8 mouse cellular contexts compared by ENCODE assay signal in the genomic region with DNA sequence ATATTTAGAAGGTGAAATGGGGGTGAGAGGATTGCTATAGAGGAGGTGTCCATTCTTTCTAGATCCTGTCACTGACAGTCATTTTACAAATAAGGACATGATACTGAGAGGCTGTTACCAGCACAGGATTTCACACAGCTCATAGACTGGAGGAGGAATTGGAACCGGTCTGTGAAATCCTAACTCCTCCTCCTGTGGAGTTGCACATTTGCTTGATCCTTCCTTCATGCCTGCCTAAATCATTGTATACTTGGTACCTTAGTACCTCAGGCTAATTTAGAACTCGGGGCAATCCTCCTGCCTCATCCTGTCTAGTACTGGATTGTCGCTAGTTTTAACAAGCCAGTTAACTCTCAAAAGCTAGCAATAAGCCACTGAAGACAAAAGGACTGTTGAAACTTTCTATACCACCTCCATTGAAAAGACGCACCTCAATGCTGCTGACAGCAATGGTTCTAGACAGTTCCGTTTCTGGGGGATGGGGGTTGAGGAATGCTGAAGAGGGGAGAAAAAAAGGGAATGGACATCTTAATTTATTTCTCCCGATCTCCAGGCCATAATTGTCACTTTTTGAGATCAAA. TPM values are rescaled to one million over a fixed set of nuclear protein-coding genes. Genes with fewer than 3 reads are reported as not detected.
A peak's percentile ranks its signal among the peaks of the same experiment; 100 is the strongest.
DNase-seq lines count a peak whose midpoint lies in the region; ATAC-seq and TF ChIP-seq lines count a peak whose summit lies in the region.

No protein-coding gene starts in this region.

- peak overlapping the region; percentile 82 for H3K27ac ChIP-seq in embryonic facial prominence, embryonic 13.5 days
- 0 out of 2 replicates have a peak overlapping the region, but pooled peaks have one; percentile 78 for H3K27ac ChIP-seq in intestine, embryonic 15.5 days
- peak overlapping the region; percentile 93 for H3K27ac ChIP-seq in neural tube, embryonic 13.5 days (replicated peaks)

- peaks cover 29% of the 10 kb centered on the region for H3K27me3 ChIP-seq in embryonic facial prominence, embryonic 13.5 days
- H3K27me3 ChIP-seq in intestine, embryonic 15.5 days (replicated peaks) = peaks cover 23% of the 10 kb centered on the region
- H3K27me3 ChIP-seq in neural tube, embryonic 13.5 days = peaks cover 35% of the 10 kb centered on the region

- H3K9me3 ChIP-seq in embryonic facial prominence, embryonic 13.5 days = no peaks in the 10 kb centered on the region
- no peaks in the 10 kb centered on the region for H3K9me3 ChIP-seq in intestine, embryonic 15.5 days
- no peaks in the 10 kb centered on the region for H3K9me3 ChIP-seq in neural tube, embryonic 13.5 days

- H3K36me3 ChIP-seq in embryonic facial prominence, embryonic 13.5 days = no peaks in the 10 kb centered on the region
- H3K36me3 ChIP-seq in intestine, embryonic 15.5 days = no peaks in the 10 kb centered on the region
- H3K36me3 ChIP-seq in neural tube, embryonic 13.5 days = no peaks in the 10 kb centered on the region

- H3K9ac ChIP-seq in embryonic facial prominence, embryonic 13.5 days = peak overlapping the region; percentile 91
- peak overlapping the region; percentile 95 for H3K9ac ChIP-seq in intestine, embryonic 15.5 days
- H3K9ac ChIP-seq in neural tube, embryonic 13.5 days = peak overlapping the region; percentile 90

- ATAC-seq in embryonic facial prominence, embryonic 13.5 days (ENCODE audit: insufficient number of reproducible peaks, insufficient read depth, low FRiP score, low TSS enrichment, low read depth) = 0 out of 2 replicates have a peak, but pooled peaks have one; percentile 1
- ATAC-seq in intestine, embryonic 15.5 days = peak; percentile 26
- peak; percentile 41 for ATAC-seq in neural tube, embryonic 13.5 days (ENCODE audit: low read depth)

- no peak for DNase-seq in lung, adult 2 months
- no peak for DNase-seq in lung, postnatal 36 days
- DNase-seq in cerebellum, adult 11-12 months = no peak
- no peak for DNase-seq in thymus, postnatal 10 days (ENCODE audit: low spot score in 2 of 2)
- no peak for DNase-seq in urinary bladder, postnatal 14 days (ENCODE audit: low spot score)

- TF ChIP-seq CTCF in lung, adult 2 months (IDR thresholded peaks at IDR 0.05; ENCODE audit: insufficient read depth, low read length) = no peak

- peaks cover 5% of the 10 kb centered on the region for H3K4me1 ChIP-seq in lung, adult 2 months (ENCODE audit: control insufficient read depth, insufficient read depth, low read length)
- H3K4me1 ChIP-seq in embryonic facial prominence, embryonic 13.5 days = peaks cover 34% of the 10 kb centered on the region
- H3K4me1 ChIP-seq in intestine, embryonic 15.5 days (replicated peaks) = peaks cover 24% of the 10 kb centered on the region
- H3K4me1 ChIP-seq in neural tube, embryonic 13.5 days (replicated peaks) = peaks cover 61% of the 10 kb centered on the region

- H3K4me2 ChIP-seq in embryonic facial prominence, embryonic 13.5 days = peak overlapping the region; percentile 78
- H3K4me2 ChIP-seq in intestine, embryonic 15.5 days (replicated peaks) = peak overlapping the region; percentile 68
- peak overlapping the region; percentile 88 for H3K4me2 ChIP-seq in neural tube, embryonic 13.5 days

- no peak for TF ChIP-seq POLR2A in lung, adult 2 months (IDR thresholded peaks at IDR 0.05; ENCODE audit: borderline replicate concordance, extremely low read depth, low read depth, low read length)

- peak overlapping the region; percentile 76 for H3K4me3 ChIP-seq in lung, adult 2 months (replicated peaks; ENCODE audit: extremely low read depth, low read depth, low read length)
- peak overlapping the region; percentile 84 for H3K4me3 ChIP-seq in embryonic facial prominence, embryonic 13.5 days
- H3K4me3 ChIP-seq in intestine, embryonic 15.5 days (replicated peaks) = peak overlapping the region; percentile 91
- H3K4me3 ChIP-seq in neural tube, embryonic 13.5 days = peak overlapping the region; percentile 85

- 3% methylated on average over 6 of the region's 6 CpGs for WGBS in lung, adult 2 months
- WGBS in embryonic facial prominence, embryonic 13.5 days = 6% methylated on average over 6 of the region's 6 CpGs
- WGBS in intestine, embryonic 15.5 days = 4% methylated on average over 6 of the region's 6 CpGs
- WGBS in neural tube, embryonic 13.5 days = 4% methylated on average over 6 of the region's 6 CpGs

RNA-seq across cellular contexts. Expression of a gene that starts 0.6 kb away (rescaled TPM):
- 146 and 155 TPM in 2 replicates for polyA plus RNA-seq in lung, adult 2 months (2012; rRNA removed)
- 87.7 and 90.0 TPM in 2 replicates for polyA plus RNA-seq in embryonic facial prominence, embryonic 13.5 days (2015; fragmentation: Nextera tagmentation; extraction: Ambion mirVana)
- polyA plus RNA-seq in intestine, embryonic 15.5 days (2015; fragmentation: Nextera tagmentation; extraction: Ambion mirVana) = 82.1 and 84.6 TPM in 2 replicates
- 165 and 176 TPM in 2 replicates for polyA plus RNA-seq in neural tube, embryonic 13.5 days (2015; fragmentation: Nextera tagmentation; extraction: Ambion mirVana)

RNA-seq across cellular contexts. Expression of a gene that starts 8.9 kb away (rescaled TPM):
- polyA plus RNA-seq in lung, adult 2 months (2012; rRNA removed) = 4.6 and 5.5 TPM in 2 replicates
- polyA plus RNA-seq in embryonic facial prominence, embryonic 13.5 days (2015; fragmentation: Nextera tagmentation; extraction: Ambion mirVana) = 2.0 and 2.8 TPM in 2 replicates
- 1.4 and 2.0 TPM in 2 replicates for polyA plus RNA-seq in intestine, embryonic 15.5 days (2015; fragmentation: Nextera tagmentation; extraction: Ambion mirVana)
- 2.1 and 3.3 TPM in 2 replicates for polyA plus RNA-seq in neural tube, embryonic 13.5 days (2015; fragmentation: Nextera tagmentation; extraction: Ambion mirVana)

RNA-seq across cellular contexts. Expression of a gene that starts 8.9 kb away (rescaled TPM):
- polyA plus RNA-seq in lung, adult 2 months (2012; rRNA removed) = 5.3 and 6.9 TPM in 2 replicates
- polyA plus RNA-seq in embryonic facial prominence, embryonic 13.5 days (2015; fragmentation: Nextera tagmentation; extraction: Ambion mirVana) = 7.1 and 7.9 TPM in 2 replicates
- polyA plus RNA-seq in intestine, embryonic 15.5 days (2015; fragmentation: Nextera tagmentation; extraction: Ambion mirVana) = 3.0 and 3.9 TPM in 2 replicates
- polyA plus RNA-seq in neural tube, embryonic 13.5 days (2015; fragmentation: Nextera tagmentation; extraction: Ambion mirVana) = 14.9 and 16.0 TPM in 2 replicates

RNA-seq across cellular contexts. Expression of a gene that starts 29.9 kb away (rescaled TPM):
- 110 and 116 TPM in 2 replicates for polyA plus RNA-seq in lung, adult 2 months (2012; rRNA removed)
- polyA plus RNA-seq in embryonic facial prominence, embryonic 13.5 days (2015; fragmentation: Nextera tagmentation; extraction: Ambion mirVana) = 46.7 and 51.8 TPM in 2 replicates
- polyA plus RNA-seq in intestine, embryonic 15.5 days (2015; fragmentation: Nextera tagmentation; extraction: Ambion mirVana) = 23.6 and 26.4 TPM in 2 replicates
- 18.9 and 20.7 TPM in 2 replicates for polyA plus RNA-seq in neural tube, embryonic 13.5 days (2015; fragmentation: Nextera tagmentation; extraction: Ambion mirVana)

RNA-seq across cellular contexts. Expression of a gene that starts 39.9 kb away (rescaled TPM):
- polyA plus RNA-seq in lung, adult 2 months (2012; rRNA removed) = 37.0 and 63.4 TPM in 2 replicates
- 13.2 and 13.9 TPM in 2 replicates for polyA plus RNA-seq in embryonic facial prominence, embryonic 13.5 days (2015; fragmentation: Nextera tagmentation; extraction: Ambion mirVana)
- polyA plus RNA-seq in intestine, embryonic 15.5 days (2015; fragmentation: Nextera tagmentation; extraction: Ambion mirVana) = 9.0 and 9.4 TPM in 2 replicates
- polyA plus RNA-seq in neural tube, embryonic 13.5 days (2015; fragmentation: Nextera tagmentation; extraction: Ambion mirVana) = 11.4 and 13.0 TPM in 2 replicates
